Mouse (Mus musculus) sigmoid colon, adult 10 weeks (tissue): ENCODE data around the gene Alg3. TPM values are rescaled to one million over a fixed set of nuclear protein-coding genes. Genes with fewer than 3 reads are reported as not detected.

Experiments used
- polyA plus RNA-seq: library from polyadenylated mRNA; stranded (reverse); fragments of 350-450 nt; fragmentation: Illumina TruSeq; extraction: RNeasy Lipid Tissue Mini Kit (QIAGEN cat#74804); gene quantifications from one replicate; pipeline ENCODE4 v1.2.3, GENCODE M21; 2014; ENCODE audit warnings: low read depth, low replicate concordance

The Alg3 gene
- 3.7 TPM for polyA plus RNA-seq

DNA sequence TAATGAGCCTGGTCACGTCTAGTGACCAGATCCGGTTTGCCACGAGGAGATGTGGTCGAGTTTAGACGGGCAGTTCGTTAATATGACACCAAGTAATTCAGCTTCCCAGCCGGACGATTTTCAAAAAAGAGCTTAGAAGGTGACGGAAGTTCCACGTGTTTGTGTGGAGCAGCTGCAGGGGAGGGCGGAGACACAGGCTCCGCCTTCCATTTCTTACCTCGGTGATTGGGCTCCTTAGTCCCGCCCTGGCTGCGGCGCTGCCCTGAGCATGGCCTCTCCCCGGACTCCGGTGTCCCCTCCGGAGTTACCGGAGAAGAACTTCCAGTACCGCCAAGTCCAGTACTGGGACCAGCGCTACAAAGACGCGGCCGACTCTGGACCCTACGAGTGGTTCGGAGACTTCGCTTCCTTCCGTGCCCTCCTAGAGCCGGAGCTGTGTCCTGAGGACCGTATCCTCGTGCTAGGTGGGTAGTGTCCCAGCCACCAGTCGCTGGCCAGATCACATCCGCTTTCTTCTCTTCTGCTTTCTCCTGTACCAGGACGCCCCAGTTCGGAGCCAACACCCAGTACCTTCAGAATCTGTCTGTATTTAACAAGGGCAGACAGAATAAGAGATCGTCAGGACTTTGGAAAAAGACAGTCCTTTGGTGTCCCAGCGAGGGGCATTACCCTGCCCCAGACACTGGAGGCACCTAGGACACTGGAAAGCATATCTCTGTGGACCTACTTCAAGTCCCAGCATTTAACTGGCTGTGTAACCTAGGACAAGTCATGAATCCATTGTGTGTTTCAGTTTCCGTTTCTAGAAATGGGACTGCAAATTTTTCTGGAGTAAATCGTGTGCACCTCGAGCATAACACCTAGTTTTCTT, at the start of gene Alg3, which contains the start of the genes Eef1akmt4 and Gm49333:
Gene Alg3, minus strand, starts transcription at position 379 of the 871 bp plus-strand sequence.
Gene Eef1akmt4, plus strand, starts transcription at position 237 of the 871 bp plus-strand sequence.
Gene Gm49333, plus strand, starts transcription at position 254 of the 871 bp plus-strand sequence.

DNA sequence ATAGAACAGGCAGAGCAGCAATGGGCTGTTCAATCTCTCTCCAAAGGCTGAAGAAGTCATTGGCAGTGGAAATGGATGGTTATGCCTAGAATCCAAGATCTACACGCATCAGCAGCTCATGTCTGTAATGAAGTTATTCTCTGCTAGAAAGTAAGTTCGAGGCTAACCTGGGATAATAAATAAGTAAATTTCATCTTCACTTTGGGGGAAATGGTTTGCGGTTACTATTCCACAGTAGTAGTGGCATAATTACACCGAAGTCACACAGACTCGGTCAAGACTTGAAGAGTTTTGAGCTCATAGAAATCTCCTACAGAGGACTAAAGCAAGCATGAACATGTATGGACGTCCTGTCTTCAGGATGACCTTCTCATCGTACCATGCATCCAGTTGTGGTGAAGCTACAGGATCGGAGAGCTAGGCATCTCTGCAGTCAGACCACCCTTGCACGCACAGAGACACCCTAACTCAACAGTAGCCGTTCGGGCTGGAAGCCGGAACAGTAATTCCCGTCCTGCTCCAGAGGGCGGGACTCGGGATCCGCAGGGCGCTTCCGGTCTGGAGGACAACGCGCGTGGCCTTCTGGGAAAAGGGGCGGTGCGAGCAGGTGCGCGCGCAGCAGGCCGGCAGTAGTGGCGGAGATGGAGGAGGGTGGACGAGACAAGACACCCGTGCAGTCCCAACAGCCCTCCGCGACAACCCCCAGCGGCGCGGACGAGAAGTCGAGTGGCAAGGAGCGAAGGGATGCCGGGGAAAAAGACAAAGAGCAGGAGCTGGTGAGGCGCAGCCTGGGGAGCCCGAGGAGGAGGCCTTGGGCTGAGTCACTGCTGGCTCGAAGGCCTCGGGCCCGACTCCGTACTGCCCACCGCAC, 39.8 kb upstream of the Alg3 start, which contains the start of gene Psmd2:
Gene Psmd2, plus strand, starts transcription at position 577 of the 871 bp plus-strand sequence.

DNA sequence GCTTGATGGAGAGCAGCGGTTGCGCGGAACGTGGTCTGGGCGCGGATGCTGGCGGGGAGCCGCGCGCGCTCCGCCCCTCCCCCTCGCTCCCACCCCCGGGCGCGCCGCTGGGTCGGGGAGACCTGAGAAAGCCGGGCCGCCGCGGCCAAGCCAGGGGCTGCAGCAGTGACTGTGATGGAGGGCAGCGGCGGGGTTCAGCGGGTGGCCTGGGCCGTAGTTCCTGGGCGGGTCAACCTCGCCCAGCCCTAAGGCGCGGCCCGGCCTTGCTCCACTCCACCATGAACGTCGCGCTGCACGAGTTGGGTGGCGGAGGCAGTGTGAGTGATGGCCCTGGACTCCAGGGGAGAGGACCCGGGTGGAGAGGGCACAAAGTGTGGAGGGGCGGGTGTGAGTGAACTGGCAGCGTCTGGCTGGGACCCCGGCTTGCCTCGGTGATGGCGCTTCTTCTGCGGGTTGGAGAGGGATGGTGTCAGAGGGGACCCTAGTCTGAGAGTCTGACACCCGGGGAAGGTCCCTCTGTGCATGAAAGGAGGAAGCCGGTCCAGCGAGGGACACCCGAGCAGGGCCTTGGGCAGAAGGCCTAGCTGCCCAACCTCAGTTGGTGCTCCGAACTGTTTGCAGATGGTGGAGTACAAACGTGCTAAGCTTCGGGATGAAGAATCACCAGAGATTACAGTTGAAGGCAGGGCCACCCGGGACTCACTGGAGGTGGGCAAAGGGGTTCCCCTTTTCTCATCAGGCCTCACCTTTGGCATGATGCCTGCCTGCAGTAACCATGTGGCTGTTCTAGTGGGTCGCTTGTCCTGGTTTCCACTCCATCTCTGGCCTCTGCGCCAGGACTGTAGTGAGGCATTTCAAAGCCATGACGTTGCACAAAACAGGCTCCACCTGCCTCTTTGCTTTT, 18.4 kb upstream of the Alg3 start, which contains the start of gene Ece2:
Gene Ece2, plus strand, starts transcription at position 98 of the 904 bp plus-strand sequence.

DNA sequence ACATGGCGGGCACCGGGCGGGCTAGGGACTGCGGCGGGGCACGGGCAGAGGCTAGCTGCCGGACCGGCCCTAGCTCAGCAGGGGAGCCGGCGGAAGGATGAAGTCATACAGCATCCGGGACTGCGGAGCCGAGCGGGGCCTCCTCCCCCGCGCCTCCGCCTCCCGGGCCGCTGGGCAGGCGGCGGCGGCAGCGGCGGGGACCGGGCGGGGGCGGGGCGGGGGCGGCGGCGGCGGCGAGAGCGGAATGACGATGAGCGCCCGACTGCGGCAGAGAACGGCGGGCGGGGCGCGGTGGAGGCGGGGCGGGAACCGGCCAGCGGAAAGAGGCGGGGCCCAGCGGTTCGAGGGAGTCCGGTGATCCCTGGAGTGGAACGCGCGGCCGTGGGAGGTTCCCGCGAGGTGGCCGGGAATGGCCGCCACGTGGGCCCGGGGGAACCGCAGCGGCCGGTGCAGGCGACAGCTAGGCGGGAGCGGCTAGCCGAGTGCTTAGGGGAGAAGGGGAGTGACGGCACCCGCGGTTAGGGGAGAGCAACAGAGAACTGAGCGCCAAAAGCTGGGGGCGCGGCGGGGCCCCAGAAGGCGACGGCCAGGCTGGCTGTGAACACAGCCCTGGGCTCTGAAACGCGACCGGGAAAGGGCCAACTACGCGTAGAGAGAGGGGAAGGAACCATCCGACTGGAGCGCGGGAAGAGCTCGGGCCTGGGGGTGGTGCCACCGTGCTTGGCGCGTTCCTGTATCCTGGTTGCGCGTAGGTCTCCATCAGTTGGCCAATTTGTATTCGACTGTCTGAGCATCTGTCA, 9.9 kb upstream of the Alg3 start, which contains the start of gene Camk2n2:
Gene Camk2n2, minus strand, starts transcription at position 97 of the 800 bp plus-strand sequence.

DNA sequence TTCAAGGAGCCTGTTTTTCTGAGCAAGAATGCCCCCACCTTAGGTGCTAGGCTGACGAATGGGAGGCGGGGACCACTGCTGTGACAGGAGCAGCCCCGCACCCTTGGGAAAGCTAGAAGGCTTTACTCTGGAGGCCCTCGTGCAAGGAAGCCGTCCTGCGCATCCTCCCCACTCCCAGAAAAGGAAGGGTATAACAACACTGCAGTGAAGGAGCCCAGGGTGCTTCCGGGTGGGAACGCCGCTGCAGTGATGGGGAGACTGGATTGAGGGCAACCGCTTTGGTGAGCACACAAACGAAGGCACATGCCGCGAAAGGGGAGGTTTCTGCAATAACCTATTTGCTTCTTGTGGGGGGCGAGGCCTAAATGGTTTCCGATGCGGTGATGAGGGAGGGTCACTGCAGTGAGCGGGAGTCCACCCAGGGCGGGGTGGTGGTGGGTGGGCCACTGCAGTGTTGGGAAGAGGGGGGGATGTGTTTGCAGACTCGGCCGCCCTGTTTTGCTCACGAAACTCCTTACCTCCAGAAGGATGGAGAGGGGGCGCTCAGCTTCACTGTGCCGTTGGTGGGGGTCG, 22.1 kb downstream of the Alg3 start, which contains the start of gene Vwa5b2:
Gene Vwa5b2, plus strand, starts transcription at position 106 of the 573 bp plus-strand sequence.

Other genes with a start within 250 kb of the Alg3 start
- 21.1 TPM for gene Abcc5, start 185.3 kb downstream of the Alg3 start, polyA plus RNA-seq
- gene Eif2b5, start 112.9 kb downstream of the Alg3 start, polyA plus RNA-seq = 7.8 TPM
- 23.3 TPM for gene Dvl3, start 94.8 kb downstream of the Alg3 start, polyA plus RNA-seq
- gene Ap2m1, start 76.3 kb downstream of the Alg3 start, polyA plus RNA-seq = 87.0 TPM
- gene Abcf3, start 63.2 kb downstream of the Alg3 start, polyA plus RNA-seq = 9.1 TPM
- 0.76 TPM for gene Vwa5b2, start 22.3 kb downstream of the Alg3 start, polyA plus RNA-seq
- gene Eef1akmt4, start 142 bp downstream of the Alg3 start, polyA plus RNA-seq = 1.9 TPM
- not detected for gene Gm49333, start 125 bp downstream of the Alg3 start, polyA plus RNA-seq
- 0.47 TPM for gene Camk2n2, start 9.6 kb upstream of the Alg3 start, polyA plus RNA-seq
- gene Ece2, start 18.1 kb upstream of the Alg3 start, polyA plus RNA-seq = 0.47 TPM
- 56.0 TPM for gene Psmd2, start 39.9 kb upstream of the Alg3 start, polyA plus RNA-seq
- gene Eif4g1, start 56.6 kb upstream of the Alg3 start, polyA plus RNA-seq = 135 TPM
- not detected for gene Fam131a, start 81.5 kb upstream of the Alg3 start, polyA plus RNA-seq
- gene Polr2h, start 105.9 kb upstream of the Alg3 start, polyA plus RNA-seq = 26.0 TPM
- gene Clcn2, start 106.0 kb upstream of the Alg3 start, polyA plus RNA-seq = 5.6 TPM
- 0.28 TPM for gene Chrd, start 121.4 kb upstream of the Alg3 start, polyA plus RNA-seq
- 0.47 TPM for gene Thpo, start 122.8 kb upstream of the Alg3 start, polyA plus RNA-seq